Mouse (Mus musculus) MEL (cell line): ENCODE measurements around the gene Gpx7.

Experiments used
- BHLHE40 ChIP-seq: IDR thresholded peaks from 2 replicates; pipeline ENCODE4 v1.6.1; 2012; ENCODE audit warnings: low read depth, mild to moderate bottlenecking, inconsistent platforms, low read length, improper control_type of control experiment, borderline replicate concordance
- CTCF ChIP-seq, 3 experiments: IDR thresholded peaks in 2 of 3; conservative IDR thresholded peaks in 1 of 3; 2 replicates each; pipeline ENCODE4 v1.5.1; 2011 to 2012; ENCODE audit warnings: low read length in 3 of 3, low read depth in 2 of 3, mild to moderate bottlenecking in 2 of 3, improper control_type of control experiment in 1 of 3, inconsistent platforms in 1 of 3, mixed read lengths in 1 of 3, moderate library complexity in 1 of 3; ENCODE audit not compliant: control insufficient read depth in 1 of 3, insufficient read depth in 1 of 3, poor library complexity in 1 of 3, severe bottlenecking in 1 of 3
- KAT2A ChIP-seq: conservative IDR thresholded peaks from 2 replicates; pipeline ENCODE4 v1.6.1; 2012; ENCODE audit warnings: low read depth, low read length, improper control_type of control experiment, inconsistent platforms
- MAFK ChIP-seq: IDR thresholded peaks from 2 replicates; pipeline ENCODE4 v1.6.1; 2011; ENCODE audit warnings: low read depth, mild to moderate bottlenecking, low read length, improper control_type of control experiment, borderline replicate concordance
- POLR2A ChIP-seq, 2 experiments: IDR thresholded peaks; 2 replicates each; pipeline ENCODE4 v1.6.1; 2011 to 2012; ENCODE audit warnings: low read length in 2 of 2, mild to moderate bottlenecking in 2 of 2, control low read depth in 1 of 2, improper control_type of control experiment in 1 of 2, low read depth in 1 of 2, moderate library complexity in 1 of 2; ENCODE audit not compliant: control insufficient read depth in 1 of 2, insufficient read depth in 1 of 2, poor library complexity in 1 of 2
- POLR2AphosphoS2 ChIP-seq: IDR thresholded peaks from 2 replicates; pipeline ENCODE4 v1.6.1; 2011; ENCODE audit warnings: low read length, improper control_type of control experiment
- SMC3 ChIP-seq: IDR thresholded peaks from 2 replicates; pipeline ENCODE4 v1.6.1; 2011; ENCODE audit warnings: low read depth, low read length, improper control_type of control experiment
- TCF12 ChIP-seq: IDR thresholded peaks from 2 replicates; pipeline ENCODE4 v1.6.1; 2014; ENCODE audit warnings: low read depth, mild to moderate bottlenecking, inconsistent platforms, low read length, improper control_type of control experiment, moderate library complexity

GRCm38 (mm10) chr4:108427719-108428340 is 21.1 kb upstream of the Gpx7 start:
- TF ChIP-seq CTCF (IDR thresholded peaks at IDR 0.05 in 2 of 3, conservative IDR thresholded peaks at IDR 0.05 in 1 of 3; ENCODE audit: control insufficient read depth in 1 of 3, insufficient read depth in 1 of 3, low read depth in 2 of 3, low read length in 3 of 3, poor library complexity in 1 of 3, severe bottlenecking in 1 of 3) (no peak), POLR2A (IDR thresholded peaks at IDR 0.05; ENCODE audit: control insufficient read depth in 1 of 2, insufficient read depth in 1 of 2, low read depth in 1 of 2, low read length in 2 of 2, poor library complexity in 1 of 2) (no peak), TCF12 (no peak), KAT2A (no peak), MAFK (no peak), SMC3 (no peak), POLR2AphosphoS2 (no peak), BHLHE40 (no peak)
